Mouse (Mus musculus) hindbrain, embryonic 15.5 days (tissue): ENCODE measurements around the gene Usp35. TPM values are rescaled to one million over a fixed set of nuclear protein-coding genes. Genes with fewer than 3 reads are reported as not detected.

ENCODE experiments used
- ATAC-seq: fragments of 200-750 bp; cut with Nextera tagmentation; 2 replicates; pipeline ENCODE4 v1.8.0; 2017; ENCODE audit warnings: low read depth, moderate number of reproducible peaks, moderate TSS enrichment; ENCODE audit not compliant: low FRiP score
- H3K27ac ChIP-seq: fragments of 300-500 bp; sonication (generic); replicated peaks from 2 replicates; pipeline ENCODE4 v1.5.1; 2015; ENCODE audit warnings: mild to moderate bottlenecking, inconsistent platforms
- H3K27me3 ChIP-seq: fragments of 300-500 bp; sonication (generic); 2 replicates; pipeline ENCODE4 v1.6.1; 2015; ENCODE audit warnings: control low read depth, inconsistent platforms
- H3K36me3 ChIP-seq: fragments of 300-500 bp; sonication (generic); 2 replicates; pipeline ENCODE4 v1.6.1; 2015; ENCODE audit warnings: control low read depth, inconsistent platforms
- H3K4me1 ChIP-seq: fragments of 300-500 bp; sonication (generic); replicated peaks from 2 replicates; pipeline ENCODE4 v1.6.1; 2015; ENCODE audit warnings: control low read depth, inconsistent platforms
- H3K4me2 ChIP-seq: fragments of 300-500 bp; sonication (generic); 2 replicates; pipeline ENCODE4 v1.6.1; 2015; ENCODE audit warnings: moderate library complexity, mild to moderate bottlenecking, inconsistent platforms
- H3K4me3 ChIP-seq: fragments of 300-500 bp; sonication (generic); 2 replicates; pipeline ENCODE4 v1.5.1; 2015; ENCODE audit warnings: mild to moderate bottlenecking, inconsistent platforms
- H3K9ac ChIP-seq: fragments of 300-500 bp; sonication (generic); 2 replicates; pipeline ENCODE4 v1.6.1; 2015; ENCODE audit warnings: inconsistent platforms
- H3K9me3 ChIP-seq: fragments of 300-500 bp; sonication (generic); 2 replicates; pipeline ENCODE4 v1.6.1; 2016; ENCODE audit warnings: control low read depth, inconsistent platforms
- whole genome bisulfite sequencing: fragments of 180-500 bp; shearing (Covaris S2); methylation state at CpG from one replicate; pipeline ENCODE4 v1.1.7; 2015; 5-methylcytosine and 5-hydroxymethylcytosine counted together
- polyA plus RNA-seq: library from polyadenylated mRNA; unstranded; fragments of >200 nt; fragmentation: Nextera tagmentation; extraction: Ambion mirVana; gene quantifications from 2 replicates; pipeline ENCODE4 v1.2.1, GENCODE M21; 2015

Usp35 gene
- polyA plus RNA-seq, 1 experiment from 2014 or later, result 5.2 TPM

- no peaks in the 10 kb centered on the region for H3K4me1 ChIP-seq
- no peaks in the 10 kb centered on the region for H3K9me3 ChIP-seq
- H3K4me3 ChIP-seq, result no peak overlapping the region
- 68% methylated on average over 5 of the region's 5 CpGs for WGBS
- H3K4me2 ChIP-seq, result no peak overlapping the region
- no peak overlapping the region for H3K9ac ChIP-seq
- ATAC-seq, result no peak
- H3K27ac ChIP-seq, result no peak overlapping the region
- H3K27me3 ChIP-seq, result no peaks in the 10 kb centered on the region
- no peaks in the 10 kb centered on the region for H3K36me3 ChIP-seq
Measured at GRCm38 (mm10) chr7:97356253-97356652, 24.4 kb upstream of the Usp35 start.

DNA sequence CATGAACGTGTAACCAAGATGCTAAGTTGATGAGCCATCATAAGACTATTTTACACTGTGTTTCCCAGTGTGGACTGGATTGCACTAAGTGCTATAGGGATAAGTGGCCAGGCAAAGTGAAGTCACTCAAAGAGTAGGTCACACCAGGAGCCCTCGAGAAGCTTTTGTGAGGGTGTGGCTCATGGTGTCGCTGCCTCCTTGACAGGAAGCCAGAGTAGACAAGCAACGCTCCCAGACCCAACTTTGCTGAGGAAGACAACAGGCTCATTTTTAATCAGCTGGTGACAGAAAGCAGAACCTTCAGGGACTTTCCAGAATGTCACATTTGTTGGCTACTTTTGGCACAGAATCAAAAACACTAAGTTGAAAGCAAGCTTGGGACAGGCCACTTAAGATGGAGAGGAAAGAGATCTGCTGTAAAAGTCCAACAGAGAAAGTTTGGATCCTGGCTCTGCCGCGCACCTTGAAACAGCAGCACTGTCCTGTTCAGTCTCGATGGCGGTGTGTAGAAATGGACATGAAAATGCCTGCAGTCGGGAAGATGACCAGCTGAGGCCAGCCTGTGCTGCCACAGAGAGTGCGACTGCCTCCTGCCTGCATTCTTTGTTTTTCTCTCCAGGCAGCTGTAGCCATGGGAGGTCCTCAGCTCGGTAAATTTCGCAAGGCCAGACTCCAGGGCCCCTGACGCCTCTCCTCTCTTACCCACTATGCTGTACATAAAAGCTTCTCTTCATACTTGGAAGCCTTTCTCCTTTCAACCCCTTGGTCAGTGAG lies 23.4 kb upstream of the Usp35 start:
- no peaks in the 10 kb centered on the region for H3K36me3 ChIP-seq
- no peak overlapping the region for H3K4me2 ChIP-seq
- H3K9ac ChIP-seq, result no peak overlapping the region
- no peaks in the 10 kb centered on the region for H3K9me3 ChIP-seq
- H3K4me3 ChIP-seq, result no peak overlapping the region
- no peaks in the 10 kb centered on the region for H3K4me1 ChIP-seq
- ATAC-seq, result no peak
- 42% methylated on average over 13 of the region's 13 CpGs for WGBS
- H3K27me3 ChIP-seq, result no peaks in the 10 kb centered on the region
- H3K27ac ChIP-seq, result no peak overlapping the region

- no peak overlapping the region for H3K4me2 ChIP-seq
- no peak for ATAC-seq
- 89% methylated on average over 6 of the region's 6 CpGs for WGBS
- no peak overlapping the region for H3K9ac ChIP-seq
- no peak overlapping the region for H3K4me3 ChIP-seq
- H3K27me3 ChIP-seq, result no peaks in the 10 kb centered on the region
- H3K4me1 ChIP-seq, result no peaks in the 10 kb centered on the region
- no peaks in the 10 kb centered on the region for H3K9me3 ChIP-seq
- H3K27ac ChIP-seq, result no peak overlapping the region
- H3K36me3 ChIP-seq, result no peaks in the 10 kb centered on the region
Measured at GRCm38 (mm10) chr7:97353356-97353755, 21.5 kb upstream of the Usp35 start.

DNA sequence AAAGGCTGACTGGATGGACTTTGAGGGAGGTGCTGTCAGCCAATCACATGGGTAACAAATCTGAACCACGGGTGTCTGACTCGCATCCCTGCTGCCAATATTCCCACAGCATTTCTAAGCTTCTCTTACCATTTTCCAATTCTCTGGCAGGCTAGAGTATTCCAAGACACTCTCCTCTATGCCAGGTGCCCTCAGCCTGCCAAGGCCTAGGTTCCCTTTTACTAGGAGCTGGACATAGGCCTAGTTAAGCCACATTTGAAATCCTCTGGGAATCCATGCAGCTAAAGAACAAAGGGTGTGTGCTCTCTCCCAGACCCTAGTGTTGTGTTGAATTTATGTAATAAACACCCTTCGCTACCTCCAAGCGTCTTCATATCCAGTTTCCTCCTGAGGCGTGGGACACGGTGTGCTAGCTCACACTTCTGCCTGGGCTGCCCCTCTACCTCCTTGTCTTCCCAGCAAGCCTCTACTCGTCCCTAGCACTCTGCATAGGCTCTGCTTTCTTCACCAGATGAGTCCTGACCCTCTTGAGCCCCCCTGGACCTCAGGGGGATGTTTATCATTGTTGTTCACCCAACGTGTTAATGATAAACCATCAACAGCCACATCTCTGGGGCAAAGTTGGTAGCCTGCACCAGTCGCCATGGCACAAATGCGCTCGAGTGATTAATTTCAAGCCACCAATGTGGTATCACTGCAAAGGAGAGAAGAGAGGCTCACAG lies 20.1 kb upstream of the Usp35 start:
- no peak overlapping the region for H3K4me2 ChIP-seq
- no peak overlapping the region for H3K4me3 ChIP-seq
- ATAC-seq, result no peak
- H3K9ac ChIP-seq, result no peak overlapping the region
- no peak overlapping the region for H3K27ac ChIP-seq
- WGBS, result 80% methylated on average over 11 of the region's 11 CpGs
- H3K4me1 ChIP-seq, result no peaks in the 10 kb centered on the region
- peaks cover 7% of the 10 kb centered on the region for H3K36me3 ChIP-seq
- no peaks in the 10 kb centered on the region for H3K9me3 ChIP-seq
- no peaks in the 10 kb centered on the region for H3K27me3 ChIP-seq

- Histone ChIP-seq H3K27ac (no peak overlapping the region), H3K36me3 (peaks cover 7% of the 10 kb centered on the region), H3K4me1 (peaks cover 3% of the 10 kb centered on the region; the same call in 1 of the 2 replicates), H3K9me3 (no peaks in the 10 kb centered on the region), H3K9ac (no peak overlapping the region), H3K4me3 (no peak overlapping the region), H3K27me3 (no peaks in the 10 kb centered on the region), H3K4me2 (no peak overlapping the region)
- 78% methylated on average over 5 of the region's 5 CpGs for WGBS
- ATAC-seq, result no peak
Measured at GRCm38 (mm10) chr7:97350891-97351290, 19.1 kb upstream of the Usp35 start.

DNA sequence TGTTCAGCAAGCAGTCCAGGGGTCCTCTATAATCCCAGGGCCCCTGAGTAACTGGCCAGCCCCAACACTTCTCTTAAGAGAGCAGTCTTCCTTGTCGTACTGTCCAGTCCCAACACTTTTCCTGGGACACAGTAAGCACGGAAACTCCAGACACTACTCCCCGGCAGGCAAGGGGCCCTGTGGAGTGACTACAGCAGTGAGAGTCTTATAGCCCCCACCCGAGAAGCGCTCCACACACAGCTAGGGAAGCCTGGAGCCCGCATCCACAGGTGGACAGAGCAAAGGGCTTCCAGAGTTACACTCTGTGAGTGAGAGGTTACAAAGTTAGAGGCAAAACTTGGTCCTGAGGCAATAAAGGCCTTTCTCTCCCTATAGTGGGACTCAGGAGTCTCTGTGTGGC lies 17.6 kb upstream of the Usp35 start:
- Histone ChIP-seq H3K9ac (no peak overlapping the region), H3K4me1 (peaks cover 15% of the 10 kb centered on the region), H3K27ac (no peak overlapping the region), H3K9me3 (no peaks in the 10 kb centered on the region), H3K4me3 (no peak overlapping the region), H3K36me3 (peaks cover 7% of the 10 kb centered on the region), H3K4me2 (no peak overlapping the region), H3K27me3 (no peaks in the 10 kb centered on the region)
- WGBS, result 88% methylated on average over 6 of the region's 6 CpGs
- no peak for ATAC-seq

DNA sequence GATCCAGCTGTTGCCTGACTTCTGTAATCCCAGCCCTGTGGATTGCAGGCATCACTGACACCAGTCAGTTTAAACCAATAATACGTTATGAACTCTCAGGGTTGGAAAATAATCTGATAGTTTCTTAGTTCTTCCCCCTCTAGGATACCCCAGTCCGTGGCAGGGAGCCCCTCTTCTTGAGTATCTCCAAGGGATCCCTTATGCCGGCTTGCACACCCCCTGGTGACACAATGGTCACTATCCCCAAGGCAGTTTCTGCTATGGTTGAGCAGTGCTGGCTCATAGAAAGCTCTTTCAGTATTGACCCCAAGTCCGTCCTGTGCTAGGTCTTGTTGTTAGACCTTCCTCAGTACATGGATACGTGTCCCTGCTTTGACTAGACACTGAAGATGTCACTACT lies 17.0 kb upstream of the Usp35 start:
- 85% methylated on average over 5 of the region's 5 CpGs for WGBS
- no peak overlapping the region for H3K9ac ChIP-seq

GRCm38 (mm10) chr7:97348318-97348717 lies 16.5 kb upstream of the Usp35 start:
- H3K4me1 ChIP-seq, result peaks cover 15% of the 10 kb centered on the region
- no peak overlapping the region for H3K4me3 ChIP-seq
- H3K9me3 ChIP-seq, result no peaks in the 10 kb centered on the region
- no peak overlapping the region for H3K9ac ChIP-seq
- WGBS, result 83% methylated on average over 3 of the region's 3 CpGs
- no peak for ATAC-seq
- H3K27me3 ChIP-seq, result no peaks in the 10 kb centered on the region
- H3K36me3 ChIP-seq, result peaks cover 7% of the 10 kb centered on the region
- no peak overlapping the region for H3K27ac ChIP-seq
- H3K4me2 ChIP-seq, result no peak overlapping the region

More for the DNA sequence above, 17.0 kb upstream of the Usp35 start:
- H3K36me3 ChIP-seq, result peaks cover 7% of the 10 kb centered on the region
- H3K9me3 ChIP-seq, result no peaks in the 10 kb centered on the region
- no peaks in the 10 kb centered on the region for H3K27me3 ChIP-seq
- no peak overlapping the region for H3K27ac ChIP-seq
- H3K4me3 ChIP-seq, result no peak overlapping the region
- no peak for ATAC-seq
- H3K4me2 ChIP-seq, result no peak overlapping the region
- peaks cover 15% of the 10 kb centered on the region for H3K4me1 ChIP-seq

DNA sequence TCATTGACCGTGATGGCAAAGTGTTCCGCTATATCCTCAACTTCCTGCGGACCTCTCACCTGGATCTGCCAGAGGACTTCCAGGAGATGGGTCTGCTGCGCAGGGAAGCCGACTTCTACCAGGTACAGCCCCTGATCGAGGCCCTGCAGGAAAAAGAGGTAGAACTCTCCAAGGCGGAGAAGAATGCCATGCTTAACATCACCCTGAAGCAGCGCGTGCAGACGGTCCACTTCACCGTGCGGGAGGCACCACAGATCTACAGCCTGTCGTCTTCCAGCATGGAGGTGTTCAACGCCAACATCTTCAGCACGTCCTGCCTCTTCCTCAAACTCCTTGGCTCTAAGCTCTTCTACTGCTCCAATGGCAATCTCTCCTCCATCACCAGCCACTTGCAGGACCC lies 15.6 kb upstream of the Usp35 start:
- no peak overlapping the region for H3K9ac ChIP-seq
- no peak overlapping the region for H3K4me2 ChIP-seq
- no peaks in the 10 kb centered on the region for H3K27me3 ChIP-seq
- H3K9me3 ChIP-seq, result no peaks in the 10 kb centered on the region
- no peak overlapping the region for H3K27ac ChIP-seq
- peaks cover 7% of the 10 kb centered on the region for H3K36me3 ChIP-seq
- H3K4me1 ChIP-seq, result peaks cover 15% of the 10 kb centered on the region
- ATAC-seq, result no peak
- no peak overlapping the region for H3K4me3 ChIP-seq
- 98% methylated on average over 15 of the region's 15 CpGs for WGBS

GRCm38 (mm10) chr7:97346822-97347166 lies 15.0 kb upstream of the Usp35 start:
- H3K9ac ChIP-seq, result no peak overlapping the region
- H3K4me1 ChIP-seq, result peaks cover 15% of the 10 kb centered on the region
- no peaks in the 10 kb centered on the region for H3K9me3 ChIP-seq
- no peak overlapping the region for H3K27ac ChIP-seq
- no peaks in the 10 kb centered on the region for H3K27me3 ChIP-seq
- no peak overlapping the region for H3K4me3 ChIP-seq
- H3K4me2 ChIP-seq, result no peak overlapping the region
- no peak for ATAC-seq
- 68% methylated on average over 4 of the region's 4 CpGs for WGBS
- peaks cover 7% of the 10 kb centered on the region for H3K36me3 ChIP-seq

- H3K36me3 ChIP-seq, result peaks cover 7% of the 10 kb centered on the region
- no peaks in the 10 kb centered on the region for H3K27me3 ChIP-seq
- peaks cover 15% of the 10 kb centered on the region for H3K4me1 ChIP-seq
- no peaks in the 10 kb centered on the region for H3K9me3 ChIP-seq
- no peak overlapping the region for H3K9ac ChIP-seq
- no peak for ATAC-seq
- no peak overlapping the region for H3K4me2 ChIP-seq
- no peak overlapping the region for H3K4me3 ChIP-seq
- H3K27ac ChIP-seq, result 0 out of 2 replicates have a peak overlapping the region, but pooled peaks have one; percentile 21
- WGBS, result 71% methylated on average over 9 of the region's 9 CpGs
Measured at GRCm38 (mm10) chr7:97346111-97346821, 14.4 kb upstream of the Usp35 start.

DNA sequence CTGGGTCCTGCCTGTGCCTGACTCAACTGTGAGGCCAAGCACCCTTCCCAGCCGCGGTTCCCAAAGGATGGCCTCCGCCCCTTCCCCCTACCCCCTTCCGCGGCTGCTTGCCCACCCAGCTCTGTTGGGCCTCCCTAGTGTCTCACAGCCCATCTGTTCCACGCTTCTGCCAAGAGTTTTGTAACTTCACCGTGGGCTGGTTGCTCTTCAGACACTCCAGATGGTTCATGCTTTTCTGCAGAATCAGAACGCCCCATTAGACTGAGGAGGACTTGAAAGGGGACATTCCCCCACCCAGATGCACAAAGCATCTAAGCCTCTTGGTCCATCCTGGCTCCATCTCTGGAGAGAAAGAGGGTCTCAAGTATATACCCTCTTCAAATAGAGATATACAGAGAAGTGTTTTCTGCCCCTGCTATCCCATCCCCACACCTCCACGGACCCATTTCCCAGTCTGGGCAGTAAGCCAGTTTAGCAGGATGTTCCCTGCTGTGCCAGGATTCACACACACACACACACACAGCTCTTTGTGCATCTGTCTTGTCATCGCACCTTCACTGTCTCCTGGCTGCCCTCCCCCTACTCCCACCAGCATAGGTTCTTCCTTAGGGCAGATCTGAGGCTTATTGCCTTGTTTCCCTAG lies 13.5 kb upstream of the Usp35 start:
- ATAC-seq, result peak; percentile 80
- no peaks in the 10 kb centered on the region for H3K27me3 ChIP-seq
- H3K36me3 ChIP-seq, result peaks cover 7% of the 10 kb centered on the region
- no peak overlapping the region for H3K9ac ChIP-seq
- 43% methylated on average over 10 of the region's 10 CpGs for WGBS
- H3K4me1 ChIP-seq, result peaks cover 15% of the 10 kb centered on the region
- no peak overlapping the region for H3K4me3 ChIP-seq
- no peak overlapping the region for H3K4me2 ChIP-seq
- no peaks in the 10 kb centered on the region for H3K9me3 ChIP-seq
- H3K27ac ChIP-seq, result peak overlapping the region; percentile 34; the same call in 1 of the 2 replicates
